Mouse (Mus musculus) heart, adult 18-20 months (tissue): Measurements from ENCODE around the gene Pitx1. TPM values are rescaled to one million over a fixed set of nuclear protein-coding genes. Genes with fewer than 3 reads are reported as not detected.

ENCODE experiments used
- DNase-seq, 2 experiments: peaks; one replicate each; pipeline ENCODE4 v3.0.0; 2021 to 2022; ENCODE audit warnings: mixed read lengths in 1 of 2
- total RNA-seq, 2 experiments: library from RNA; stranded (reverse); gene quantifications; 2 replicates each; pipeline ENCODE4 v1.2.3; 2021

Gene Pitx1
- total RNA-seq, 2 experiments from 2014 or later = not detected

DNA sequence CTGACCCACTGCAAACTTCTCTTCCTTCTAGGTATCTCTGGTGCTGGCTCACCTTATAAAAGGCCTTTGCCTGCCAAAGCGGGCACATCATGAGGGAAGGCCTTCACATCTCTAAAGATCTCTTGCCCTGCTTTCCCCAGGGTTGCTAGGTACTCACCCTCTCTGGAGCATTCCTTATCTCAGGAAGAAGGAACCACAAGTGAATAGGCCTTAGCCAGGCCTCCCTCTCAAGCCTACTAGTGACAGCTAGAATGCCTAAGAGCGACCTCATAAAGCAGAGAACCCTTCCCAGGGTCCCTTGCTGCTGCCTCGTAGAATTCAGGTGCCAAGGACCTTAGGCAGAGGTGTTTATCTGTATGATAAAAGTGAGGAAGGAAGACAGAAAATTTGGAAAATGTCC is 51.7 kb downstream of the Pitx1 start, which contains the start of gene Catsper3:
Gene Catsper3, plus strand, starts transcription at position 301 of the 400 bp plus-strand sequence.
- DNase-seq = no peak

DNA sequence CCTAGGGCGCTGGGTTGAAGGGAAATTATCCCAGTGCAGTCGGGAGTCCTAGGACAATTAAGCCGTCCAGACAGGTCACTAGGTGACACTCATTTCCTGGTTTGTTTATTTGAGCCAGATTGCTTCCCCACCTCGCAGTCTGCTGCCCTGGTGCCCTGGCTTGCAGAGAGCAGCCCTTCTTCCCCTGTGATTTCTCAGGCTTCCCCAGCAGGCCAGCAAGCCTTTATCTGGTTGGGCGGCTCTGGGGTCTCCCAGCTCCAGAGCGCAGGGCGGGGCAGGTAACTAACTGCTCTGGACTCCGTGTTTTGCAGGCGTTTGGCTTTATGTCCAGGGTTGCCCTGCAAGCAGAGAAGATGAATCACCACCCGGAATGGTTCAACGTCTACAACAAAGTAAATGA is 60.9 kb downstream of the Pitx1 start:
- no peak for DNase-seq

Other genes starting within 250 kb of the Pitx1 start
- gene B4galt7, start 236.3 kb downstream of the Pitx1 start, total RNA-seq = 1 to 10 TPM; 8.3 to 9.4 TPM
- gene Caml, start 213.2 kb downstream of the Pitx1 start, total RNA-seq = 10 to 100 TPM; 11.6 to 11.7 TPM
- 10 to 100 TPM; 19.2 to 22.3 TPM for gene Ddx46, start 201.2 kb downstream of the Pitx1 start, total RNA-seq
- 10 to 100 TPM; 38.0 to 39.3 TPM for gene B230219D22Rik, start 143.1 kb downstream of the Pitx1 start, total RNA-seq
- gene Txndc15, start 121.5 kb downstream of the Pitx1 start, total RNA-seq = 10 to 100 TPM; 43.7 to 48.5 TPM
- gene Pcbd2, start 108.8 kb downstream of the Pitx1 start, total RNA-seq = 10 to 100 TPM; 51.3 to 56.3 TPM
- under 1 TPM; 0.20 to 0.21 TPM for gene Catsper3, start 51.6 kb downstream of the Pitx1 start, total RNA-seq